Mouse (Mus musculus) retina, postnatal 7 days (tissue): Measurements from ENCODE around the gene Gm42791.

Source experiments
- DNase-seq: peaks from one replicate; pipeline ENCODE4 v3.0.0-alpha.2; 2012; ENCODE audit warnings: low read depth, low spot score

Gene Gm42791

GRCm38 (mm10) chr5:148885821-148886609 is 108.9 kb downstream of the Gm42791 start:
- DNase-seq, result no peak

GRCm38 (mm10) chr5:148883671-148884070 is 111.3 kb downstream of the Gm42791 start:
- no peak for DNase-seq

GRCm38 (mm10) chr5:148879218-148879617 is 115.7 kb downstream of the Gm42791 start:
- DNase-seq, result no peak

GRCm38 (mm10) chr5:148873116-148873515 is 121.8 kb downstream of the Gm42791 start:
- no peak for DNase-seq

- no peak for DNase-seq
Observed at GRCm38 (mm10) chr5:148869583-148869982, 125.4 kb downstream of the Gm42791 start.

GRCm38 (mm10) chr5:148867766-148868165 is 127.2 kb downstream of the Gm42791 start:
- DNase-seq, result no peak

GRCm38 (mm10) chr5:148867171-148867570 is 127.8 kb downstream of the Gm42791 start:
- DNase-seq, result no peak

GRCm38 (mm10) chr5:148866571-148866970 is 128.4 kb downstream of the Gm42791 start:
- no peak for DNase-seq

GRCm38 (mm10) chr5:148863409-148863808 is 131.5 kb downstream of the Gm42791 start:
- DNase-seq, result no peak

GRCm38 (mm10) chr5:148862853-148863252 is 132.1 kb downstream of the Gm42791 start:
- no peak for DNase-seq

GRCm38 (mm10) chr5:148862136-148862535 is 132.8 kb downstream of the Gm42791 start:
- no peak for DNase-seq

- no peak for DNase-seq
Observed at GRCm38 (mm10) chr5:148857522-148857921, 137.4 kb downstream of the Gm42791 start.

GRCm38 (mm10) chr5:148855047-148855446 is 139.9 kb downstream of the Gm42791 start:
- no peak for DNase-seq

GRCm38 (mm10) chr5:148854166-148854565 is 140.8 kb downstream of the Gm42791 start:
- DNase-seq, result no peak

GRCm38 (mm10) chr5:148849516-148849915 is 145.4 kb downstream of the Gm42791 start:
- DNase-seq, result no peak

- no peak for DNase-seq
Observed at GRCm38 (mm10) chr5:148847032-148847431, 147.9 kb downstream of the Gm42791 start.
